Comparison of ENCODE assay signal across 37 mouse cellular contexts in the genomic region with DNA sequence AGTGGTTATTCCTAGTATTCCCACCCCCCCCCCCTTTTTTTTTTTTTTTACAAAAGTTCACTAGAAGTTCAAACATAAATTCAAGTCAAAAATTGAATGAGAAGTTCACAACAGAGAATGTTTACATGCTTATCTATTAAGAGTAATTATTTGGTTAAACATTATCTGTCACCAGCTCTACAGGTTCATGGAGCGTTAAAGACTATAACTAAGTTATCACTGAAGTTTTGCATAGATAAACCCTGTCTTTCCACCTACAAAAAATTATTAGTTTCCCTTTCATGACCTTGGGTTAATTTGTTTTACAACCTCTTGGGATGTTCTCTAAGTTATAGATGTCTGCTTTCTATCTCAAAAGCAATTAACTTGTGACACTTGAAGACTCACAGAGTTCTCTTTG. TPM values are rescaled to one million over a fixed set of nuclear protein-coding genes. Genes with fewer than 3 reads are reported as not detected.
"Had no signal": no experiment of that assay in that cellular context is flagged by ENCODE, and none has a peak within 500 bp of the region (broad histone marks: within the 10 kb centered on the region; RNA-seq: fewer than 3 reads in every experiment).

No protein-coding gene starts in this region.

- H3K27me3 ChIP-seq: embryonic facial prominence, embryonic 12.5 days; embryonic facial prominence, embryonic 13.5 days; embryonic facial prominence, embryonic 15.5 days; forebrain, embryonic 12.5 days; forebrain, embryonic 13.5 days; forebrain, embryonic 15.5 days had no signal

- H3K4me2 ChIP-seq: embryonic facial prominence, embryonic 12.5 days; embryonic facial prominence, embryonic 13.5 days; embryonic facial prominence, embryonic 15.5 days; forebrain, embryonic 12.5 days; forebrain, embryonic 13.5 days; forebrain, embryonic 15.5 days had no signal

- H3K27ac ChIP-seq: embryonic facial prominence, embryonic 10.5 days; embryonic facial prominence, embryonic 12.5 days; embryonic facial prominence, embryonic 13.5 days; embryonic facial prominence, embryonic 15.5 days; forebrain, embryonic 10.5 days; forebrain, embryonic 12.5 days; forebrain, embryonic 13.5 days; forebrain, embryonic 15.5 days; gastrocnemius, adult 2 months; heart, adult 2 months had no signal

- ATAC-seq: forebrain, embryonic 13.5 days; forebrain, embryonic 14.5 days; forebrain, embryonic 15.5 days; forebrain, embryonic 16.5 days; forebrain, postnatal 0 days had no signal

- DNase-seq: cerebellum, adult 8-10 months; cerebellum, adult 9-10 months; cerebellum, adult 9-11 months; cerebellum, postnatal 10 days; cerebellum, postnatal 14 days; cerebellum, postnatal 25 days; cerebellum, postnatal 36 days; embryo, embryonic 11 days; forebrain, postnatal 0 days; gastrocnemius, adult 2 months; gastrocnemius, postnatal 10 days; gastrocnemius, postnatal 14 days; gastrocnemius, postnatal 25 days; gastrocnemius, postnatal 36 days; heart, adult 18-20 months; heart, adult 2 months had no signal

- H3K9me3 ChIP-seq: embryonic facial prominence, embryonic 10.5 days; embryonic facial prominence, embryonic 12.5 days; embryonic facial prominence, embryonic 13.5 days; embryonic facial prominence, embryonic 15.5 days; forebrain, embryonic 10.5 days; forebrain, embryonic 12.5 days; forebrain, embryonic 13.5 days; forebrain, embryonic 15.5 days had no signal

- H3K4me3 ChIP-seq: embryonic facial prominence, embryonic 10.5 days; embryonic facial prominence, embryonic 12.5 days; embryonic facial prominence, embryonic 13.5 days; embryonic facial prominence, embryonic 15.5 days; erythroblast, embryonic 14.5 days; forebrain, embryonic 10.5 days; forebrain, embryonic 12.5 days; forebrain, embryonic 13.5 days; forebrain, embryonic 15.5 days; gastrocnemius, adult 2 months; heart, adult 2 months had no signal

- H3K36me3 ChIP-seq: embryonic facial prominence, embryonic 10.5 days; embryonic facial prominence, embryonic 12.5 days; embryonic facial prominence, embryonic 13.5 days; embryonic facial prominence, embryonic 15.5 days; forebrain, embryonic 10.5 days; forebrain, embryonic 12.5 days; forebrain, embryonic 15.5 days had no signal

- H3K9ac ChIP-seq: embryonic facial prominence, embryonic 12.5 days; embryonic facial prominence, embryonic 13.5 days; embryonic facial prominence, embryonic 15.5 days; forebrain, embryonic 12.5 days; forebrain, embryonic 13.5 days; forebrain, embryonic 15.5 days; forebrain, postnatal 0 days had no signal

RNA-seq across cellular contexts. Expression of gene Olfr1393, which starts 37.8 kb away (rescaled TPM):
- total RNA-seq: common myeloid progenitor, adult 5-6 weeks; gastrocnemius, adult 2 months; gastrocnemius, adult 8-10 months; gastrocnemius, postnatal 36 days; granulocyte monocyte progenitor cell, adult 5-6 weeks had no signal
- polyA plus RNA-seq: embryonic facial prominence, embryonic 10.5 days; embryonic facial prominence, embryonic 11.5 days; embryonic facial prominence, embryonic 13.5 days; erythroblast, embryonic 14.5 days; forebrain, embryonic 11.5 days; forebrain, embryonic 14.5 days; forebrain, embryonic 15.5 days; forebrain, embryonic 16.5 days had no signal

RNA-seq across cellular contexts. Expression of gene Olfr1392, which starts 44.8 kb away (rescaled TPM):
- total RNA-seq: common myeloid progenitor, adult 5-6 weeks; gastrocnemius, adult 18-20 months; gastrocnemius, adult 2 months; gastrocnemius, adult 8-10 months; gastrocnemius, postnatal 10 days; gastrocnemius, postnatal 14 days; gastrocnemius, postnatal 25 days; gastrocnemius, postnatal 36 days; gastrocnemius, postnatal 4 days; granulocyte monocyte progenitor cell, adult 5-6 weeks; heart, adult 18-20 months; heart, adult 2 months; heart, adult 8-10 months had no signal
- polyA plus RNA-seq: embryonic facial prominence, embryonic 11.5 days; embryonic facial prominence, embryonic 12.5 days; embryonic facial prominence, embryonic 13.5 days; embryonic facial prominence, embryonic 15.5 days; erythroblast, embryonic 14.5 days; forebrain, embryonic 10.5 days; forebrain, embryonic 11.5 days; forebrain, embryonic 12.5 days; forebrain, embryonic 13.5 days; forebrain, embryonic 14.5 days; forebrain, embryonic 15.5 days; forebrain, embryonic 16.5 days had no signal

RNA-seq across cellular contexts. Expression of gene Btnl9, which starts 53.4 kb away (rescaled TPM):
- polyA plus RNA-seq: cortical plate, adult 2 months; erythroblast, embryonic 14.5 days; forebrain, embryonic 12.5 days; forebrain, embryonic 14.5 days; forebrain, embryonic 15.5 days; forebrain, embryonic 16.5 days; frontal cortex, adult 2 months had no signal
